Mouse (Mus musculus): ENCODE results near the gene Olfml2a.

DNA sequence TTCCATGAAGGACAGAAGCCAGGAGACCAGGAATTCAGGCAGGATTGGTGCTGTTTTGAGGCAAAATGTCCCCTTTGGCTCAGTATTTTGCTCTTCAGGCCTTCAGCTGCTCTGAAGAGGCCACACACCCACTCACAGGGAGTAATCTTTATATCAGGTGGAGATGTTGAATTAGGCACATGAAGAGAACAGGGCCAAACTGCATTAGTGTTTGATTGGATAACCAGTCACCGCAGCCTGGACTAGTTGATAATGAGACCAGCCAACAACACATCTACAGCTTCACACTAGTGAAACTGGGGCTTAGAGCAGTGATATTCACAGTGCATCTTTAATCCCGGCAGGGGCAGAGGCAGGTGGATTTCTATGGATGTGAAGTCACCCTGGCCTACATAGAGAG lies 57.2 kb downstream of the Olfml2a start:
- TF ChIP-seq CTCF (conservative IDR thresholded peaks at IDR 0.05; ENCODE audit: low read length) (no peak), NANOG (IDR thresholded peaks at IDR 0.05; ENCODE audit: borderline replicate concordance, low read length) (no peak)
